Mouse (Mus musculus): ENCODE data around the gene Adh6b. TPM values are rescaled to one million over a fixed set of nuclear protein-coding genes. Genes with fewer than 3 reads are reported as not detected.
A peak's percentile ranks its signal among the peaks of the same experiment; 100 is the strongest.

Gene Adh6b
- 0.52 and 0.56 TPM in 2 replicates for total RNA-seq (2021)
- long read RNA-seq, experiment 1, partial matches to known transcripts = 0 of 2 reads
- long read RNA-seq, experiment 1, other reads (novel, unspliced or antisense) = 2 of 2 reads
- long read RNA-seq, experiment 2, partial matches to known transcripts = 1 of 2 reads
- long read RNA-seq, experiment 2, other reads (novel, unspliced or antisense) = 1 of 2 reads

DNA sequence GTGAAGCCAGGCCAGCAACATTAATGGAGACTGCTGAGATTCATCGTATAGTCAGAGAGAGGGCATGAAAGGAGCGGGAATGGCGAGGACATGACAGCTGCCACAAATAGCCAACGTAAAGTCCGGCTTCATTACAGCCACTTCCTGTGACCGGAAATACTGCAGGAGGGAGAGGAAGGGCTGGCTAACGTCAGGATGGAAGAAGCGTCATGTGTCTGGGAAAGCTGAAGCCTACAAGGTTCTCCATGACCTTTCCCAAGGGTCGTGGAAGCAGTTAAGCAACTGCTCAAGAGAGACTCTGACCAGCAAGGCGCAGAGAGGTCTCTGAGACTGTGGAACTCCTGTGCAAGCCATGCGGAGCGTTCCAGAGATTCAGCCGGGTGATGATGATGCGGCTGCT lies at the start of gene Adh6b:
Adh6b (plus strand) TSS at position 305 of the 400 bp plus-strand sequence.
- DNase-seq = no peak

DNA sequence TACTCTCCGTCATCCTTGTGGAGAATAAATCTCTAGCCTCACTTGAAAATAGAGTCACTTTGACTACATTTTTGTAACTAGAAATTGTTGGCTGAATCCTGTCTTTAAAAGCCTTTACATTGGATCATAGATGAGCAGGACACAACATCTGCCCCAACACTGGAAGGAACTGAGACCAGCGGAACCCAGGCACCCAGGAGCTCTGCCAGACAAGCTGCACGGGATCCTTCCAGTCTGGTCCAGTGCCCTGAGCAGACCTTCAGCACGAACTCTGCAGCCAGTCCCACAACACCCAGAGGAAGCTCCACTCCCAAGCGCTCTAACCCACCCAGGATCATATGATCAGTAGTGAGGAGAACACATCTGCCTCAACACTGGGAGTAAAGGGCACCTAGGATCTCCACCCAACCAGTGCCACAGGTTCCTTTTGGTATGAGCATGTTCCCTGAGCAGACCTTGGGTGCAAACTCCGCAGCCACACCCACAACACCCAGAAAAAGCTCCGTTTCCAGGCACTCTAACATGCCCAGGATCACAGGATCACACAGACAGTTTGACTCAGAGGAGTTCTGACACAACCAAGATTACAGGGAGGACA lies 48.2 kb upstream of the Adh6b start:
- peak; percentile 35 for DNase-seq

DNA sequence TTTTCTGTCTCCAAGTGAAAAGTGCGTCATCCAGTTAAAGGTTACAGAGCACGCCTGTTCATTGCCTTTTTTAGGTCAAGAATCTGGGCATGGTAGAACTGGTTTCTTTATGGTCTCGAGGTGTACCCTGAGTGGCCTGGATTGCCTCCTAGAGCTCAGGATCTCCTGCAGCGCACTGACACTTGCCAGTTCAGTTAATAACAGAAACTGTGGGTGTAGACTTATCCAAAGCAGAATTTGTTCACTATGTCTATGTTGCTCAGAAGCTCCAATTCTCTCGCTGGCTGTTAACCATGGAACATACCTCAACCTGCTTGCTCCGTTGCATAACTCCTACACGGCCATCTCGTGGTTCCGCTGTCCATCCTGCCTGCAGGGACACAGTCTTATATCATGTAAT lies 41.4 kb upstream of the Adh6b start:
- DNase-seq = no peak

DNA sequence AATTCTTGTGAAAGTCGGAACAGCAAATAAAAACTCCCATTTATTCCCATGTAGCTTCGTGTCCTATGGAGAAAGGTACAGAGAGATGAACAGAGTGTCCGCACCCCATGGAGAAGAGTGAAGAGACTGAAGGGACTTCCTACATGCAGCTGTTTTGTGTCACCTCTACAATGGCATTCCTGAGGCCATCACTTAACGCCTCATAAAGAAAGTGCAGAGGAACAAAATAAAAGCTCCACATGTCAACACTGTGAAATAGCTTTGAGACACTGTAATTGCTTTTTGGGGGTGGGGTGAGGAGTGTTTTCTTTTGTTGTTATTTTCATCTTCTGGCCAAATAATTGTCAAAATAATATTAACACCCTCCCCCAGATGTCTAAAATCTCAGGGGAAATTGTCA lies 38.9 kb upstream of the Adh6b start:
- no peak for DNase-seq

DNA sequence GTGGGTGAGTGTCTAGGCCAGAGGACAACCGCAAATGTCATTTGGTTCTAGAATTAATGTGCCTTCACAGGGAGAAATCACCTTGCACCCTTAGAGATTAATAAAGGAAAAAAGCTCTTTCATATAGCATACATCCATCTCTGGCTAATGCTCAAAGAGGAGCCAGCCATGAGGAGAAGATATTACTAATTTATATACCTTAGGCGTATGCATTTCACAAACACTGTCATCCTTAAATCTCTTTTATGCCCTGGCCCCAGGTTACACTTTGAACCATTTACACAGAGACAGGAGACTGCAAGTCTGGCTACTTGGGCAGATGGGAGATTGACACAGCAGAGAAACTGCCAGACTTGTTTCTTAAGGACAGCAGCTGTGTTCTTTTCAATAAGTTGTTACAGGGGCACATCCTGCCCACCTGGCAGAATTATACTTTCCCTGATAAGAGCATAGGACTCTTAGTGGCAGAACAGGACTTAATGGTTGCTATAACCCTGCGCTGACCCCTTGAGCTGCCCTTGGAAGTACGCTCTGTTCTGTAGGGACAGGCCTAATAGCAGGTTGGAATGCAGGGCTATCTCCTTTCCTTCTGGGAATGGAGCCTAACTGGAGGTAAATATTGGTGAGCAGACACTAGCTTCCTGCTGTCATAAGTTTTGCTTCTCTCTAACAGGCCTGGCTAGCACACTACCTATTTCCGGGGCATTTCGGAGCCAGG lies 37.6 kb upstream of the Adh6b start:
- no peak for DNase-seq

DNA sequence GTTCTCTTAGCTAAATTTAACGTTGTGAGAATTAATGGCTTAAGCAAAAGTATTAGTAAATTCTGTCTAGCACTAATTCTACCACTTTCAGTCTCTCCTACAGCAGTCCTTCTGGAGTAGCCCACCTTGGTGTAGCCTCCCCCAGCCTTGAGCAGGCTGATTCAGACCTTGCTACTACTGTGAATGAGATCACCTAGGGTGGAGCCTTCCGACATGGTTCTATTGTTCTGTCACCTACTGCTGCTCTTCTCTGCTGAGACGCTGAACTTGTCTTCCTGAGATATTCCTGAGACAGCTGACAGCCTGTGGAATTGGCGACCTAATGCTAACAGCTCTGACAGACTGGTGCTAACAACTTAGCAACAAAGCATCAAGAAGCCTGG lies 37.1 kb upstream of the Adh6b start:
- DNase-seq = no peak

DNA sequence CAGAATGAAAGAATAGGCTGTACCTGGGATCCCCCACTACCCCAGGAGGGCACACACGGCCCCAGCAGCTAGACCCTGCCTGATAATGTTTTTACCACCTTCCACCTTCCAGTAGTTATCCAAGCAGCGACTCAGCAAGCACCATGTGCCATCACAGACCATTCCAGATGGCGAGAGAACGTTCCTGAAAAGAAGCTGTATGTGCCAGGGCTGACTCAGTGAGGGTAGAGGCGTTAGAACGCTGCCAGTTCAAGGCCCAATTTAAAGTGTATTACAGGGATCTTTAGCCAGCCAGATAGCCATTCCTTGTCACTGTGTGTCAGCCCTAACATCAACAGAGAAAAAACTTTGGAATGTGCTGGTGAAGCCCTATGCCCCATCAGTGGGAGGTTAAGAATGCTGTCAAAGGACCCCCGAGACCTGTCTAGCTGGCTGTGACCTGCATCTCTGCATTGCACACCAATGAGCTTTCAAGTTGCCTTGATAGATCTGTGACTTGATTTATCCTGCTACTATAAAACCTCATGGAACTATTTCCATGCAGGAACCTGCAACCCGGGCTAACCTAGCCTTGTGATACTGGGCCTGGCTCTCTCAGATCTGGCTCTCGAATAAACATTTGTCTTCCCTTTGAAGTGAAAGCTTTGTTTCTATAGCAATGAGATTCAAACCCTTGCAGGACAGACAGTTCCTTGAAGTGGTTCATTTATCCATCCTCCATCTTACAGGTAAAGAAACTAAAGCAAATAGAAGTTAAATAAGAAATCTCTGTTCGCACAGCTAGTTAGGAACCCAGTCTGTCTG lies 35.9 kb upstream of the Adh6b start:
- peak; percentile 9 for DNase-seq

DNA sequence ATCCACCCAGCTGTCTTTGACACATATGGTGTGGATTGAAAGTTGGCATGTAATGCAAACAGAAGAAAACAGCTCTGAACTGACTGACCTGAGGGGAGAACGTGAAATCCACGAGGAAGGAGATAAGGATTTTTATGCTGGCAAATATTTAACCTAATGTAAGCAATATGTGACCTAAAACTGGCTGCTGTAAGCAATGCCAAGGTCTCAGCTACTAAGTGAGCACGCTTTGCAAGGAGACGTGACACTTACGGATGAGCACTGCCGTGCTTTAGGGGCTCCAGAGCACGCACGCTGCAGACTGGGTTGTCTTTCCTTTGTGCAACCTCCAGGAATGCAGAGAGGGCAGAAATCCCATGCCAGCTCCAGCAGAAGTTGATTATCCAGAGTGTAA lies 35.3 kb upstream of the Adh6b start:
- DNase-seq = no peak

DNA sequence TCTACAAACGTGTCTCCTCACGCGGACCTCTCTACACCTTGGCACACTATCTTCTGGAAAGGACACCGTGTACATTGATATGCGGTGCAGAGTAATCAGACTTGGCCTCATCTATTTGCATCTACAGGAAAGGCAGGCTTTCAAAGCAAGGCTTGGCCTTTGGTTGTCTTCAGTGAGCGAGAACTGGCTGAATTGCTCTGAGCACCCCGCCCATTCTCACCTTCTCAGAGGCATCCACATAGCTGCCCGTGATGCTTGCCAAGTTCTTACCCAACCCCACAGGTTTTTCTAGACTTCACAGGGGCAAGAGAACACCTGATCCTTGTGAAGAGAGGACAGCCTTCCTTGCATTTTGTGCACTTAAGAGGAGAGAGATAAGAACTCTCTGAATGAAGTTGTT lies 31.7 kb upstream of the Adh6b start:
- DNase-seq = no peak

DNA sequence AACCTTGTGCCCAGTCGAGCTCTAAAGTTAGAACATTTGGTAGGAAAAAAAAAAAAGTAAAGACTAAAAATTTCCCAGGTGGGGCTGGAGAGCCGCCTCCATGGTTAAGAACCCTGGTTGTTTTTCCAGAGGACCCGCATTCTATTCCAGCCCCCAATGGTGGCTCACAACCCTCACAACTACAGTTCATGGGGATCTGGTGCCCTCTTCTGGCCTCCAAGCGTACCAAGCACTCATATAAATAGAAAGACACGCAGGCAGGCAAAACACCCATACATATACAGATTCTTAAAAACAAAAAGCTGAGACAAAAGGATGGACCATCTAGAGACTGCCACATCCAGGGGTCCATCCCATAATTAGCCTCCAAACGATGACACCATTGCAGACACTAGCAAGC lies 30.6 kb upstream of the Adh6b start:
- no peak for DNase-seq

DNA sequence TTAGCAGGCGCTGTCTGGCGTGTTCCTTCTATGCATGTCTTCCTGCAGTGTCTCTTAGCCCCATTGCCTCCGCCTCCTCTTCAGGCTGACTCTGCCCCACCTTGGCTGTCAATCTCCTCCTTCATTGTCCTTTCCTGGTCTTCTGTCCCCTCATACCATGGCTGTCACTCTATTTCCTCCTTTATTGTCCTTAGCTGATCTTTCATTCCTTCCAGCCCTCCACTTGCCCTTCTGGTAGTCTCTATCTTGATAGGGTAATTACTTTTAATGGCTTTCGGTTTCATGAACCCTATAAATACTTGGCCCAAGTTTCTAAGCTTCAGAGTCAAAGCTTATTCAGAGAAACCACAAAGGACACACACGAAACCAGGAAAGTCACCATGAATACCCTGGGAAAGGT lies 28.6 kb upstream of the Adh6b start, which contains the start of gene Adh6a:
Adh6a (plus strand) TSS at position 322 of the 400 bp plus-strand sequence.
- DNase-seq = no peak

DNA sequence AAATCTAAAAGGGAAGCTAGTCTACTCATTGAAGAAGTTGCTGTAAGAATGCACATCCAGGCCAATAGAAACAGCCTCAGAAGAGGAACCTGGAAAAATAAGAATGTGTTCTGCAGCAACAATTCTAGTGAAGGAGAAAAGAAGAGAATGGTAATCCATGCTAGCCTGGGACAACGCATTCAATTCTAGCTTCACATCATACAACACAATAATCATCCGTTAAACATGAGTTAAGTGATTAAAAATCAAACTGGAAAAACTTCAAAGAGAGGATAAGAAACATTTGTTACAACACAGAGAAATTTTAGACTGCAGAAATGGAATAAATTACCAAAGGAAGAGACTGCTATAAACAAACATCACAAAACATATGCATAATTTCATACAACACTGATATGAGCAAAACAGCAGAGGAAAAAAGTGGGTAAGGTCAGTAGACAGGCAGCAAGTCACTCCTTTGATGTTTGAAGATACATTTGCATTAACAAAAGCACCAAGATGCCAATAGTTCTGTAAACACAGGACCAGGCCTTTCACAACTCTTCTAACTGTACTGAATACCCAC lies 24.6 kb upstream of the Adh6b start:
- DNase-seq = no peak

DNA sequence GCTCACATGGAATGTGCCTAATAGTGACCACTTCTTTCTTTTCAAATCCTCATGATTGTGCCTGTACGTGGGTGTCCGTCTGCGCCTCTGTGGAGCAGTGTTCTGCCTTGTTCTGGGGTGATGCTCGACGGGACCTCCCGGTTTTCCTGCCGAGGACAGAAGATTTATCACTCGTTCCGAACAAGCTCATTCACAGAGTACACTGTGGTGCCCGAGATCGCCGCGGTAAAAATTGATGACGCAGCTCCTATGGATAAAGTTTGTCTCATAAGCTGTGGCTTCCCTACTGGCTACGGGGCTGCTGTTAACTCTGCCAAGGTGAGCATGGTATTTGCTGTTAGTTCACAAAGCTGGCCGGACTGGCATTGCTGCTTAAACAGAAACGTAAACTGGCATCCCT lies 16.6 kb upstream of the Adh6b start:
- no peak for DNase-seq

DNA sequence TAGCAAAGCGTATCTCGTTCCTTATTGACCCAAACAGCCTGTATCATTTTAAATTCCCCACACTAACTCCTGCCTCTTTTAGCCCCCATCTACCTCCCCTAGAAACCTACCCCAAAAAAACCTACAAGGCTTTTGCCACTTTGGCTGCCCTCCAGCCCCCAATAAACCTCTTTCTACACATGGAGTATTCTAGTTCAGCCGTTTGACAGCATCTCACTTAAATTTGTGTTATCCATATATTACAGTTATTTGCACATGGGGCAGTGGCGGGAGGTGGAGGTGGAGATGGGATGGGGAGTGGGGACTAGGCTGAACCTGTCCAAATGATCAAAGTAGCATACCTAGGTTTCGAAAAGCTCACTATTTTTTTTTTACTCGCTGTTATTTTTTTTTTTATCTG lies 16.1 kb upstream of the Adh6b start:
- no peak for DNase-seq

DNA sequence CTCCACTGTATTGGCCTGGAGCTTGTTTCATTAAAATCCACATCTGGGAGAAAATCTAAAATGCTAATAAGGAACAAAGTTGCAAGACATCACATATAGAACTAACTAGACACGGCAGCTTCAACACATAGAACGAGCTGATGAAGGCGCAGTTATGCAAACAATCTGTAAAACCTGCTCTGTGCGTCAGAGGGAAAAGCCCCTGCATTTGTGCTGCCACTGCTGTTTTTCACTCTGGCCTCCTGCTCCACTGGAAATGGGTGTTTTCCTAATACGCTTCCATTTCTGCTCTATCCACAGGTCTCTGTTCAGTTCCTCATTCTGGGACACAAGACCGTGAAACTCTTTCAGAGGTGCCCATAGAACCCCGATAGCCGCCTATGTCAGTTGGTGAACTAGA lies 7.7 kb upstream of the Adh6b start:
- DNase-seq = no peak

DNA sequence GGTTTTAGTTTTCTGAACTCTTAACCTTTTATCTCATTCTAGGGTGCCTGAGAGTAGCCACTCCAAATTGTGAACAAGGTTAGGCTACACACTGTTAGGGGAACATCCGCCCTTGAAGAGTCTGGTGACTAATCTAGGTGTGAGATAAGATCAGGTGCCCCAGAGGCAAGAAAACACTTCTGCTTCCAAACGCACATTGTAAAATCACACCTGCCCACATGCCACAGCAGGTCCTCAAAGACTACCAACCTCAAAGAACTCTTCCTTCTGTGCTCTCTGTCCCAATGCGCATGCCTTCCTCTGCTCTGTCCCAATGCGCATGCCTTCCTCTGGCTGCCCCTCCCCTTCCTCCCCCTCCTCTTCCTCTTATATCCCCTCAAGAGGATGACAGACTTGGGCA lies 7.3 kb upstream of the Adh6b start:
- no peak for DNase-seq

DNA sequence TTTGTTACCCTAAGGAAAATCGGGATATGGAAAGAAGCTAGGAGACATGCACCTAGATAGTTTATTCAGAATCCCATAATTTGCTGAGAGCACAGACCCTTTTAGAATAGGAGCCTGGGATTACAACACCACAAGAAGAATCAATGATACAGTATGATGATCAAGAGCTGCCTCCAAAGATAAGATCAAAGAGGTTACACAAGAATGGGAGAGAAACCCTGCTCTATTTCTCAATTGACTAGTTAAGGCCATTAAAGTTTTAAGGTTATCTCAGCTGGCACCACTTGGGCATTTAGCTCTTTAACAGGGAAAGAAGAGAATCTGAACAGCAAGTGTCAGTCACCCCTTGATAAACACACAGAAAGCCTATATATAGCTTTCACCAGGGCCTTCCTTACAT lies 6.0 kb upstream of the Adh6b start:
- DNase-seq = no peak

DNA sequence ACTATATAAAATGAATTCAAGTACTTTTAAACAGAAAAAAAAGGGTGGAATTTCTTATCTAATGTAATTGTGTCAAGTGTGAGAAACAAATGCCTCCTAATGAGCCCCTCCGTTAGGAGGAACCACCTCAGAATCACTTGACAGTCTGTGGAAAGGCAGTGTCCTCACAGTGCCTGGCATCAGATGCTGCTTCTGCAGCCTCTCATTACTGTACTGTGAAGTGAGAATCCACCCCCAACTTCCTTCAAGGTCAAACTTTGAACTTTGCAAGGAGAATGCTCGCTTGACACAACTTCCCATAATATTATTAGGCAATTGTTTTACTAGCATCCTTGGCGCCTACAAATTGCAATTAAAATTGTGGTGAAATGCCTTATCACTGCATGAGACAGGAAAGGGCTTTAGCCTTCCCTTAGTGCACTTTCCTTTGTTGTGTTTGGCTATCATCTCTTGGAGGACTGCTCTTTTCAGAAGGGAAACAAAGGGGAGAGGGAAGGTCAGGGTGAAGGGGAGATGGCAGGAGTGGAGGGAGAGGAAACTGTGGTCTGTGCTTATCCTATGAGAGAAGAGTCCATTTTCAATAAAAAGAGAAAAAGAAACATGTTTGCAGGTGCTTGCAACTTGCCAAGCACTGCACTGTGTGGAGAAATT lies 5.3 kb upstream of the Adh6b start:
- no peak for DNase-seq

DNA sequence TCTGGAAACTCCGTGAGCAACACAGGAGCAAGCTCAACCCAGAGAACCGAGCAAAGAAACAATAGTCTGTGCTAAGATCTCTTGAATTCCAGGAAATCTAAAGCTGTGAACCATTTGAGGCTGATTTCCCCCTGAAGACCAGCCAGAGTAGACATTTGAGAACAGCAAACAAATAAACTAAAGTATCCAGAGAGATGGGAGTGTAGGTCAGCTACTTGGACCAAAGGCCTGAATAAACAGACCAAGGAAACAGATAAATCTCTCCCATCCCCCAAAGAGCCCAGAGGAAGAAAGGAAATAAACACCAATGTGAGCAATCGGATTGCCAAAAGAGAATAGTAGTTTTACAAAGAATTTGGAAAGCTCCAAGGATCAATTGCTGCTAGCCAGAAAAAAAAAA lies 5.5 kb downstream of the Adh6b start:
- no peak for DNase-seq

DNA sequence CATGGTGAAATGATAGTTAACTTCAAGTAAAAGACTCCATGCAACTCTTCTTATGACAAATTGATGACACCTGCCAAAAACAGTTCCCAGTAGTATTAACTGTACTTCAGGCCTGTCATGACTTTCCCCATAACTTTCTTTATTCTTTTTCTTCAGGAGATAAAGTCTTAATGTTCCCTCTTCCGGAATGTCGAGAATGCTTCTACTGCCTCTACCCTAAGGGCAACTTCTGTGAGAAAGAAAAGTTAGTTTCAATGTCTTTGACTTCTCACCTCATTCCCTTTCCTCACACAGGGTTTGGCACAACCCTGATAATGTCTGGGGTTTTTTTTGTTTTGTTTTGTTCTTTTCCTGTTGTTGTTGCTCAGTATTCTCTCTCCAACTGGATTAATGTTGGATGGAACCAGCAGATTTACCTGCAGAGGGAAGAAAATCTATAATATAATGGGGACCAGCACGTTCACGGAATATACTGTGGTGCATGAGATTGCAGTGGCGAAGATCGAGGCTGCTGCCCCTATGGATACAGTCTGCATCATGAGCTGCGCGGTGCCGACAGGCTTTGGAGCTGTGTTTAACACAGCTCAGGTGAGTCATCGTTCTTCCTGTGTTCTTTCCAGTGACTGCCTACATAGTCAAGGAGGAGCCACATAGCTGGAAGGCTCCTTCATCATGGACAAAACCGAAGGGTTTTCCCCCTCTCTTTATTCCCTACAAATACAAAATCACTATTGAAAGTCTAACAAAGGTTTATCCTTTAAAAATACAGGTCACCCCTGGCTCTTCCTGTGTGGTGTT lies 10.6 kb downstream of the Adh6b start:
- no peak for DNase-seq

DNA sequence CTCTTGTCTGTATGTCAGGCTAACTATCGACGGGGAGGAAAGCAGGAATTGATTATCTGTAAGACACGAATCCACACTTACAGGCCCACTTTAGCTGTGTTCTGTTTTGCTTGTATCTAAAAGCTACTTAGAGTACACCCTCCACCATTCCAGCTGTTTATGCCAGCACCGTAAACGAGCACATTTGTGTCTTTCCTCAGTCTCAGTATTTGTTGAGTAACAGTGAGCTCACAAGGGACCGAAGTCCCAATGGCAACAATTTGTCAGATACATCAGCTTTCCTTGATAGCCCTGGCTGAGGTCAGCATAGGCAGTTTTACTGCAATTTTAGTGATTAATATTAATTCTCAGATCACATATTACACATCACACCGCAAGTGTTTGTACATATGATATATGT lies 17.3 kb downstream of the Adh6b start:
- DNase-seq = no peak

Data from adrenal gland, postnatal 14 days (tissue).